Mouse (Mus musculus): Measurements from ENCODE around the gene Dock10.

DNA sequence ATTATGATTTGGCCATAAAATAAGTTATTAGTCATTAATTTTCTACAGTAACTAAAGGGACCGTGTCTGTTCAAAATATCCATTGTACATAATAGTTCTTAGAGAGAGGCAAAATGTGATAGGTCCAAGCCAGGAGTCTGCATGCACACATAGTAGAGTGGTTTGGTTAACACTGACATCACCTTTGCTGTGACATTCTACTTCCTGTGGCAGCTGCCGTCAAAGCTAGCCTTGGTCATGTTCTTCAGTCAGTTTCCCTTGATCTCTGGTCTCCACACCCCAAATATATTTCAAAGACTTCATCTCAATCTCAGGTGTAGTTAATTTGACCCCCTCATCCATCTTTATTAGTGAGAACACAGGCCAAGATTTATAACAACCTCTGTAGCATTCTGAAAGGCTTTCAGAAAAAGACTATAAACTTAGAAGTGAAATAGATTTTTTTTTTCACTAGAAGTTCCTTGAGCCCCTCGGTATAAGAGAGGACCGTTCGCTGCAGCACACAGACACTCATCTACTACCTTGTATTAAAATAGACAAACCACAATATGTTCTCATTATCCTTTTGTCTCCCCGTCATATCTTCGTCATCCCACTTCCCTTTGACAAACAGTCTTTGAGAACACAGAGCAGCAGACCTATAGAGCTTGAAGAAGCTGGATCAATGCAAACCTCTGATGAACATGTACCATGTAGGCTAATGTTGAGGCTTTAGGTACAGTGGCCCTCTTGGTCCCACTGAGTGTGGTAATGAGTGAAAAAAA lies 2.8 kb downstream of the Dock10 start:
- TF ChIP-seq MAX (IDR thresholded peaks at IDR 0.05; ENCODE audit: low read depth) (no peak), POLR2A (IDR thresholded peaks at IDR 0.05; ENCODE audit: insufficient read length, low read depth) (no peak), MYOD1 (IDR thresholded peaks at IDR 0.05; ENCODE audit: control insufficient read depth in 1 of 3, insufficient read length in 2 of 3, low read depth in 2 of 3) (no peak)
